Mouse (Mus musculus): ENCODE data around the gene Slc4a4. TPM values are rescaled to one million over a fixed set of nuclear protein-coding genes. Genes with fewer than 3 reads are reported as not detected.

Gene Slc4a4
- polyA plus RNA-seq, 1 experiment from 2014 or later: 2.2 TPM

DNA sequence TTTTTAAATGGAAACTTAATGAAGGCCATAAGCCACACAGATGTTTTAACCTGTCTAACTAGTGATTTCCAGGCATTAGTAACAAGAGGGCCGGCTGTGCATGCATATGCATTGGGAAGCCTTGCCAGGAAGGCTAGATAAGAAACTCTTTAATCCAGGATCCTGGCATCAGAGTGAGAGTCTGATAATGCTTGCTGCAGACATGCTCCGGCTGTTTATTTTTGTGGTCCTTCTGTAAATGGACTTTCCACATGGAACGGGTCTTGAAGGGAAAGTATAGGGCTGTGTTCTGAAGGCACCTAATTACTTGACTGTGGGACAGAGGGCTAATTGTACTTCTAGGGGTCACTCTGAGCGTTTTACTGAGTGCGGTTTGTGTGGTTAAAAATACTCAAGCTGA is 157.2 kb downstream of the Slc4a4 start:
- Histone ChIP-seq H3K4me3 (no peak overlapping the region), H3K9me3 (no peaks in the 10 kb centered on the region), H3K4me1 (peaks cover 10% of the 10 kb centered on the region), H3K36me3 (no peaks in the 10 kb centered on the region), H3K27me3 (ENCODE audit: insufficient read depth, poor library complexity, severe bottlenecking) (no peaks in the 10 kb centered on the region), H3K27ac (no peak overlapping the region)
- WGBS: 12% methylated on average over 5 of the region's 5 CpGs
- no peak for DNase-seq (ENCODE audit: low spot score)

DNA sequence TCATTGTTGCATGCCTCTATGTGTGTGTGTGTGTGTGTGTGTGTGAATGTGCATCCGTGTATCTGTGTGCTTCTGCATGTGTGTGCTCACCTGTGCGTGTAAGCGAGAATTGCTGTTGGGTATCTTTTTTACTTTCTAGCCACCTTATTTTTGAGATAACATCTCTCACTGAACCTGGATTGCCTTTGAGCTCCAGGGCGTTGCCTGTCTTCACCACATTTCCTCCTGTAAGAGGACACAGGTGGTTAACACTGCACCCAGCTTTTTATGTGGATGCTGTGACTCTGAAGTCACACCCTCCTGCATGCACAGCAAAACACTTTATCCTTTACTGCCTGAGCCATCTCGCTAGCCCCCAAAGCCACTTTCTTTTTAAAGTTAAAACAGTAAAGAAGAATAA is 158.2 kb downstream of the Slc4a4 start:
- Histone ChIP-seq H3K27ac (no peak overlapping the region; the same call in 1 of the 2 replicates), H3K27me3 (ENCODE audit: insufficient read depth, poor library complexity, severe bottlenecking) (no peaks in the 10 kb centered on the region)
- WGBS: 84% methylated on average over 5 of the region's 5 CpGs

DNA sequence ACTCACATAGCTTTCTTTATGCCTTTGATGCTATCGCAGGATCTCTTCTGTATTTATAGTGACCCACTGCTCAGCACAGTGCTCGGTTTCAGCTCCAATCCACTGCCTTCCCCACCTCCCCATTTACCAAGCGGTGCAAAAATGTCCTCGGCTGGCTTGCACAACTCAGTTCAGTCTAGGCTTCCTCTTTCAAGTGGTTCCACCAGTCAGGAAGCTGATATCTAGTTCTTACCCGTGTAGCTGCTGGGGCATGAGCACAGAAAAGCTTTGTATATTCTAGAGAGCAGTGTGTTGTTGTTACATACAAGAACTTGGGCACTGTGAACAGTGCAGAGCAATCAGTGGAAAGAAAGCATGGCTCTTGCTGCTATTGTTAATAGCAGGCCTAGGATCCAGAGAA is 165.0 kb downstream of the Slc4a4 start:
- no peak for DNase-seq (ENCODE audit: low spot score)
- H3K27ac ChIP-seq: no peak overlapping the region
- no peaks in the 10 kb centered on the region for H3K4me1 ChIP-seq
- H3K4me3 ChIP-seq: no peak overlapping the region
- H3K36me3 ChIP-seq: no peaks in the 10 kb centered on the region
- no peaks in the 10 kb centered on the region for H3K9me3 ChIP-seq
- H3K27me3 ChIP-seq (ENCODE audit: insufficient read depth, poor library complexity, severe bottlenecking): no peaks in the 10 kb centered on the region
- WGBS: 69% methylated on average over 5 of the region's 5 CpGs

More for the DNA sequence above, 158.2 kb downstream of the Slc4a4 start:
- no peak for DNase-seq (ENCODE audit: low spot score)
- Histone ChIP-seq H3K9me3 (no peaks in the 10 kb centered on the region), H3K36me3 (no peaks in the 10 kb centered on the region), H3K4me3 (no peak overlapping the region), H3K4me1 (peaks cover 10% of the 10 kb centered on the region)

DNA sequence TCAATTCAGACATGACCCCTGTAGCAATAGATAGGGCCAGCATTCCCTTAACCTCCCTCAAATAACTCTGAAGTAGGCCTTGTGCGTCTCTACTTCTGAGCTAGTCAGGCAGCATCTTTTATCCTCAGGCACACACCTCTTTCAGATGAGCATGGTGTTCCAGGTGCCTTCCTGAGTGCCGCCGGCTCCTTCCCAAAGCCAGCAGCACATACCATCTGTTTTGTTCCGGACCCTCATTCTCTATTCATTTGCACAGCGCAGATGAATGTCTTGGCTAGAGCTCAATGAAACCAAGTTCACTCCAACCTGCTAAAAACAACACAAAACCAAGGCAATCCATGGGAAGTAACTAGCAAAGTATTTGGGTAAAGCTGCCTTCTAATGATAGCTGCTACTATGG is 165.6 kb downstream of the Slc4a4 start:
- no peak overlapping the region for H3K27ac ChIP-seq
- no peak overlapping the region for H3K4me3 ChIP-seq
- H3K36me3 ChIP-seq: no peaks in the 10 kb centered on the region
- WGBS: 92% methylated on average over 5 of the region's 5 CpGs
- H3K27me3 ChIP-seq (ENCODE audit: insufficient read depth, poor library complexity, severe bottlenecking): no peaks in the 10 kb centered on the region
- no peaks in the 10 kb centered on the region for H3K9me3 ChIP-seq
- DNase-seq (ENCODE audit: low spot score): no peak
- H3K4me1 ChIP-seq: no peaks in the 10 kb centered on the region

DNA sequence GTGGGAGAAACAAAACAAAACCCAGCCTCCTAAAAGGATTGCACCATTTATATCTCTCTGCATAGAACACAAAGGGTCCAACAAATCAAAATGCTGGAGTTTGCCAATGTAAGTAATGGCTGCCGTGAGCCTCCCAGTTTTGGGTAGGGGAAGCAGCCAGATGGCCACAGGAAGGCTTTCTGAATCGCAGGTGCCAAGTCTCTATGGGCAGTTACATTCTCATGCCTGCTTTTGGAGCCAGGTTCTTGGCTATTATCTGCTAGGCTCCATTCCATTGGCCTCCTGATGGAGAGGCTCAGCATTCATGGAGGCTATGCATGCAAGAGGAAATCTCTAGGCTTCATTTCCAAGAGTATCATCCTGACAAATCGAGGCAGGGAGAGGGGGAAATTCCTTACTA is 169.0 kb downstream of the Slc4a4 start:
- 80% methylated on average over 3 of the region's 3 CpGs for WGBS
- no peak overlapping the region for H3K27ac ChIP-seq
- H3K36me3 ChIP-seq: no peaks in the 10 kb centered on the region
- H3K9me3 ChIP-seq: no peaks in the 10 kb centered on the region
- H3K27me3 ChIP-seq (ENCODE audit: insufficient read depth, poor library complexity, severe bottlenecking): no peaks in the 10 kb centered on the region
- H3K4me1 ChIP-seq: no peaks in the 10 kb centered on the region
- no peak for DNase-seq (ENCODE audit: low spot score)
- H3K4me3 ChIP-seq: no peak overlapping the region

DNA sequence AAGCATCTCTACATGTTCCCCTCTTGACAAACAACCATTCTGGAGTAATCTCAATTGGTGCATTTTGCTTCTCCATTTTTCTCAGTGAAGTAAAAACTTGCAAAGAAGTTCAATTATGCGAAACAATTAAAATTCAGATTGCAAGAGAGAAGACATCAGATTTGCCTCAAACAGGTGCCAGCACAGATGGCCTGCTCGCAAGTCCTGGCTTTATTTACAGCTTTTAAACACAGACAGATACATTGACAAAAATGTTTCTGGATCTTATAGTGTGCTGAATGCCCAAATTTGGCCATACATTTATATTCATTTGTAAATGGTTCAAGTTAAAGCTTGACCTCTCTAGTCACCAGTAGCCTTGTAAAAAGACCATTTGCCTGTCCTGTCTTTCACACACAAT is 169.8 kb downstream of the Slc4a4 start:
- H3K36me3 ChIP-seq: no peaks in the 10 kb centered on the region
- H3K9me3 ChIP-seq: no peaks in the 10 kb centered on the region
- no peaks in the 10 kb centered on the region for H3K27me3 ChIP-seq (ENCODE audit: insufficient read depth, poor library complexity, severe bottlenecking)
- DNase-seq (ENCODE audit: low spot score): no peak
- no peak overlapping the region for H3K4me3 ChIP-seq
- peaks cover 5% of the 10 kb centered on the region for H3K4me1 ChIP-seq
- WGBS: 82% methylated on average over 2 of the region's 2 CpGs
- no peak overlapping the region for H3K27ac ChIP-seq

DNA sequence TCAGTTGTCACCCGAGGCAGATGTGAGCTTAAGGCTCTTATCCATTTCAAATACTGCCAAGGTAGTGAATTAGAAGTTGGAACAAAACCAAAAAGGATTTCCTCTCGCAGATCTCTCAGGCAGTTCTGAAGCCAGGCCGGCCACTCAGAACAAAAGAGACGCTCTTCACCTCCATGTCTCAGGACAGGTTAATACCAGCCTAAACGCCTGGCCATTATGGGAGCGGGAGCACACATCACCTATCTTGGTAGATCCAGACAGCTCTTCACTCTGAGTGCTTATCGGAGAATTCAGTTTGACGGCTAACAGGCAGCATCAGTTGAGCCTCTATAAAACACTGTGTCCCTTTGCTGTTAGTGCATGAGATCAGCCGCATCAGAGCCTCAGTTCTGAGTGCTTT is 174.5 kb downstream of the Slc4a4 start:
- H3K27ac ChIP-seq: no peak overlapping the region
- H3K9me3 ChIP-seq: no peaks in the 10 kb centered on the region
- no peaks in the 10 kb centered on the region for H3K36me3 ChIP-seq
- DNase-seq (ENCODE audit: low spot score): no peak
- H3K27me3 ChIP-seq (ENCODE audit: insufficient read depth, poor library complexity, severe bottlenecking): no peaks in the 10 kb centered on the region
- no peak overlapping the region for H3K4me3 ChIP-seq
- H3K4me1 ChIP-seq: peaks cover 7% of the 10 kb centered on the region
- 36% methylated on average over 9 of the region's 9 CpGs for WGBS

DNA sequence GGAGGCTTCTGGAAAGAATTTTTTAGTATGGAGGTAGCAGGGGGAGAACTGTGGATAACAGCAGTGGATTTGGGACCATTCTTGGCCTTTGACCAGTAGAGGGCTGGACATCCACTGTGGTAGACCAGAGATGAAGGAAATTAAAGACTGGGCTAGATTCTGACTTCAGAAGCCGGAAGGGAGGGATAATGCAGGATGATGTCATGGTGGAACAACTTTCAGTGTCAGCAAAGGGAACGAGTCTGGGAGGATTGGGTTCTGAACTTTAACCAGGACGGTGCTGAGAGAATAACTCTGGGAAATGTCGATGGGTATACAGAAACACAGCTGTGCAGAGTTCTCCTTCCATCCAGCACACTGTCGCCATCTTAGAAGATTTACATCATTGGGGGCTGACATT is 175.7 kb downstream of the Slc4a4 start:
- H3K4me3 ChIP-seq: no peak overlapping the region
- H3K27ac ChIP-seq: no peak overlapping the region
- DNase-seq (ENCODE audit: low spot score): no peak
- no peaks in the 10 kb centered on the region for H3K27me3 ChIP-seq (ENCODE audit: insufficient read depth, poor library complexity, severe bottlenecking)
- no peaks in the 10 kb centered on the region for H3K9me3 ChIP-seq
- H3K4me1 ChIP-seq: peaks cover 7% of the 10 kb centered on the region
- no peaks in the 10 kb centered on the region for H3K36me3 ChIP-seq
- 71% methylated on average over 5 of the region's 5 CpGs for WGBS

DNA sequence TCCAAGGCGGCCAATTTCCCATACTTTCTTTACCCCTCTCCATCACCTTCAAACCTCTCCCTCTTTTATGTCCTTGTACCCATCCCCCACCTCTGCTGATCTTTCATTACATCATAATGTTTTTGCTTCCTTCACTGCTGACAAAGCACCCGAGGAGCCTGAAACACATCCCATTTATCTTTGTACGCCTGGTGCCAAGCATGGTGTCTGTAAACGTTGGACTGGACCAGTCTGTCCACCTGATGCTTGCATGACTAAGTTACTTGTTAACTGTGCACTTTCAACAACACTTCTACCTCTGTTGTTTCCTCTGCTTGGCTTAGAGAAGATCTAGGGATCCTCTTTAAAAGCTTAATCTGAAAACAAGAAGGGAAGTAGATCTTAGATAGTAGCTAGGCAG is 180.5 kb downstream of the Slc4a4 start:
- no peaks in the 10 kb centered on the region for H3K27me3 ChIP-seq (ENCODE audit: insufficient read depth, poor library complexity, severe bottlenecking)
- H3K36me3 ChIP-seq: no peaks in the 10 kb centered on the region
- H3K4me3 ChIP-seq: no peak overlapping the region
- no peaks in the 10 kb centered on the region for H3K9me3 ChIP-seq
- no peaks in the 10 kb centered on the region; the same call in 1 of the 2 replicates for H3K4me1 ChIP-seq
- no peak overlapping the region for H3K27ac ChIP-seq
- 68% methylated on average over 4 of the region's 4 CpGs for WGBS
- no peak for DNase-seq (ENCODE audit: low spot score)

DNA sequence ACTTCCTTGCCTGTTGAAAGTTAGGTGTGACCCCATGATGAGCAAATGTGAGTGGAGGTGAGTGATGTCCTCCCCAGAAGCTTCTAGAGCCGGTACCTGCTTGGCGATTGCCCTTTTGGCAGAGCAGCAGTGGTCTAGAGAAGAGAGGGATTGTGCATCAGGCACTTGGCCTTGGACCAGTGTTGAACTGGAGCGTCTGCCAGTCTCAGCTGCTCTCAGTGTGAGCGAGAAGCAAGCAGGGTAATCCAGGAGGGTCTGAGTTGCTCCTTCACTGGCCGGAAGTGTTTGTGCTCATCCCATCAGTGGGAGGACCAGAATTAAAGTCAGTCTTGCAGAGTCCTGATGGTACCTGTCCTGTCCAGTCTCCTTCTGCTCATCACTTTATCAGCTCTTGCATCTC is 181.5 kb downstream of the Slc4a4 start:
- Histone ChIP-seq H3K4me1 (no peaks in the 10 kb centered on the region; the same call in 1 of the 2 replicates), H3K27ac (no peak overlapping the region), H3K27me3 (ENCODE audit: insufficient read depth, poor library complexity, severe bottlenecking) (no peaks in the 10 kb centered on the region), H3K9me3 (no peaks in the 10 kb centered on the region), H3K36me3 (no peaks in the 10 kb centered on the region), H3K4me3 (no peak overlapping the region)
- no peak for DNase-seq (ENCODE audit: low spot score)
- 90% methylated on average over 5 of the region's 5 CpGs for WGBS

DNA sequence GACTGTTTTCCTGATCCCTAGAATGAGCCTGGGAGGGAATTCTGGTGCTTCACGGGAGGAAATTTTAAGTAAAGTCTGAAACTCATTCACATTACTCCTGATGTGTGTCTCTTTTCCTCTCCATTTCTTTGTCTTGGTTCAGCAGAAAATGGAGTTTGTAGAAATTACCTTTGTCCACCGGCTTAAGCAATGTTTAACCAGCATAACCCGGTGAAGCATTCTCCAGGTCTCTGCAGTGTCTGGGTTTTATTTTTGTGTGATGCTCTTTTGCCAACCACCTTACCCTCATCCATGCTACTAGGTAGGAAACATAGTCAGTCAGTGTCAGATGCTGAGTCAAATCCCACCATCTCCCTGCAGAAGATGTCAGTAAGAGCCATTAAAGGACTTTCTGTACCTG is 183.4 kb downstream of the Slc4a4 start:
- no peaks in the 10 kb centered on the region for H3K36me3 ChIP-seq
- 88% methylated on average over 3 of the region's 3 CpGs for WGBS
- no peaks in the 10 kb centered on the region for H3K9me3 ChIP-seq
- no peak overlapping the region for H3K27ac ChIP-seq
- H3K4me3 ChIP-seq: no peak overlapping the region
- no peaks in the 10 kb centered on the region; the same call in 1 of the 2 replicates for H3K4me1 ChIP-seq
- DNase-seq (ENCODE audit: low spot score): no peak
- no peaks in the 10 kb centered on the region for H3K27me3 ChIP-seq (ENCODE audit: insufficient read depth, poor library complexity, severe bottlenecking)

DNA sequence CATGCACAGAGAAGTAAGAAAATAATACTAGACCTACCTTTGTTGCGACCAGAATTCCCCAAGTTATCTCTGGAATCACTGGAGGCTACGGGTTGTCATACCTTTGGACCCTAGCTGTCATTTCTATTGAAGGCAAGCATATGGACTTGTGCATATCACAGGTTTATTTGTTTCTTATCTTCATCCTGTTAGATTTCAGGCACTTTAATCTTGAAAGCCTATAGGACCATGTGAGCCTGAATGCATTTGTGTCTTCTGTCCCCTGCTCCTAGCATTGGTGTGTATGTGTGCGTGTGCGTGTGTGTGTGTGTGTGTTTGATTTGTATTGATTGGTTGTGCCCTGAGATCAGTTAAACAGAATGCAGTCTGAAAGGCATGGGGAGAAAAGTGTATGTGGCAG is 185.3 kb downstream of the Slc4a4 start:
- no peak overlapping the region for H3K4me3 ChIP-seq
- no peaks in the 10 kb centered on the region for H3K4me1 ChIP-seq
- no peak for DNase-seq (ENCODE audit: low spot score)
- no peaks in the 10 kb centered on the region for H3K9me3 ChIP-seq
- H3K27me3 ChIP-seq (ENCODE audit: insufficient read depth, poor library complexity, severe bottlenecking): no peaks in the 10 kb centered on the region
- WGBS: 85% methylated on average over 4 of the region's 4 CpGs
- no peaks in the 10 kb centered on the region for H3K36me3 ChIP-seq
- no peak overlapping the region for H3K27ac ChIP-seq

DNA sequence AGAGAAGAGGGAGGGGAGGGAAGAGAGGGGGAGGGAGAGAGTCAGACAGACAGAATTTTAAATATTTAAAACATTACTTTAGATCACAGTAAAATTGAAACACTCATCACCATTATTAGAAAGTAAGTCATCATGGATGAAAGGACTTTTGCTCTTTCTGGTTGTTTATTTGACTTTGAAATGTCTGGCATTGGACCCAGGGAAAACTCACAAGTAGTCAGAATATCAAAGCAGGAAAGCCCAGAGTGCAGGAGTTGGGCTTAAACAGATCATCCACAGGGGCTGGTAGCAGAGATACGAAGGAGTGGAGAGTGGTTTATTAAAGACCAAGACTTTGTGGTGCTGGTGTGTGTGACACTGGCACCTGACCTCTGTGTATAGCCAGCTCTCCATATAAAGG is 191.1 kb downstream of the Slc4a4 start:
- no peak overlapping the region for H3K27ac ChIP-seq
- no peak overlapping the region for H3K4me3 ChIP-seq
- no peaks in the 10 kb centered on the region for H3K9me3 ChIP-seq
- DNase-seq (ENCODE audit: low spot score): no peak
- H3K27me3 ChIP-seq (ENCODE audit: insufficient read depth, poor library complexity, severe bottlenecking): no peaks in the 10 kb centered on the region
- no peaks in the 10 kb centered on the region for H3K36me3 ChIP-seq
- 84% methylated on average over 1 of the region's 1 CpGs for WGBS
- H3K4me1 ChIP-seq: no peaks in the 10 kb centered on the region

DNA sequence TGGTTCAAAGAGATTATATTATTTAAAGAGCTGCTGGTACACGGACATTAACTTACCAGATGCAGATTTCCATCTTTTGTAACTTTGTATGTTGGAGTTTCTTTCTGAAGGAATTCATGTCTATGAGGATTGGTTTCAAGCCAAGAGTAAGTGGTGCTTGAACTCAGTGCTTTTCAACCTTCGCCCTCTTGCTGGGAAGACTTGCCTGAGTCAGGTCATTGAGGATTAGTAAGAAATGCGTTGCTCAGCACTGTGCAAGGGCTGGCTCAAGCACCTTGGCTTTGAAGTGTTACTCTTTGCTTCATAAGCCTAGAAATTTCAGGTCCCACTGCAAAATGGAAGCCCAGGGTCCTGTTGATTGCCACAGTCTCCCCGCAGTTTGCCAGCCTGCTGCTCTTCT is 196.9 kb downstream of the Slc4a4 start:
- H3K4me3 ChIP-seq: no peak overlapping the region
- H3K27ac ChIP-seq: no peak overlapping the region
- no peaks in the 10 kb centered on the region for H3K4me1 ChIP-seq
- no peak for DNase-seq (ENCODE audit: low spot score)
- WGBS: 87% methylated on average over 4 of the region's 4 CpGs
- H3K36me3 ChIP-seq: no peaks in the 10 kb centered on the region
- no peaks in the 10 kb centered on the region for H3K9me3 ChIP-seq
- H3K27me3 ChIP-seq (ENCODE audit: insufficient read depth, poor library complexity, severe bottlenecking): no peaks in the 10 kb centered on the region
